Mouse (Mus musculus) heart, embryonic 10.5 days (tissue): ENCODE measurements around the gene Adh5. TPM values are rescaled to one million over a fixed set of nuclear protein-coding genes. Genes with fewer than 3 reads are reported as not detected.
"Not testable (repeated sequence)": the region's sequence is repeated elsewhere in the genome, so short reads cannot be mapped to it uniquely, and the experiment has no call there.

Experiments used
- DNase-seq: peaks from one replicate; pipeline ENCODE4 v3.0.0-alpha.2; 2017; ENCODE audit warnings: low spot score
- H3K27ac ChIP-seq: fragments of 300-500 bp; sonication (generic); 2 replicates; pipeline ENCODE4 v1.5.1; 2016; ENCODE audit warnings: mild to moderate bottlenecking
- H3K27me3 ChIP-seq: fragments of 300-500 bp; sonication (generic); 2 replicates; pipeline ENCODE4 v1.6.1; 2016; ENCODE audit warnings: mild to moderate bottlenecking; ENCODE audit not compliant: poor library complexity, insufficient read depth, severe bottlenecking
- H3K36me3 ChIP-seq: fragments of 300-500 bp; sonication (generic); 2 replicates; pipeline ENCODE4 v1.6.1; 2016; ENCODE audit warnings: mild to moderate bottlenecking, moderate library complexity
- H3K4me1 ChIP-seq: fragments of 300-500 bp; sonication (generic); 2 replicates; pipeline ENCODE4 v1.6.1; 2016; ENCODE audit warnings: mild to moderate bottlenecking
- H3K4me3 ChIP-seq: fragments of 300-500 bp; sonication (generic); 2 replicates; pipeline ENCODE4 v1.5.1; 2016; ENCODE audit warnings: mild to moderate bottlenecking, moderate library complexity
- H3K9me3 ChIP-seq: fragments of 300-500 bp; sonication (generic); 2 replicates; pipeline ENCODE4 v1.6.1; 2016; ENCODE audit warnings: mild to moderate bottlenecking, moderate library complexity
- WGBS: fragments of 180-500 bp; shearing (Covaris S2); methylation state at CpG from one replicate; pipeline ENCODE4 v1.1.7; 2016; 5-methylcytosine and 5-hydroxymethylcytosine counted together
- polyA plus RNA-seq: library from polyadenylated mRNA; unstranded; fragments of >200 nt; fragmentation: Nextera tagmentation; extraction: Ambion mirVana; gene quantifications from 2 replicates; pipeline ENCODE4 v1.2.1, GENCODE M21; 2016

Adh5 gene
- polyA plus RNA-seq, 1 experiment from 2014 or later: 216 TPM

- no peaks in the 10 kb centered on the region for H3K27me3 ChIP-seq
- H3K4me1 ChIP-seq: no peaks in the 10 kb centered on the region
- H3K4me3 ChIP-seq: no peak overlapping the region
- no peak overlapping the region for H3K27ac ChIP-seq
- H3K36me3 ChIP-seq: peaks cover 87% of the 10 kb centered on the region
- DNase-seq: no peak
- WGBS: 78% methylated on average over 16 of the region's 16 CpGs
- no peaks in the 10 kb centered on the region for H3K9me3 ChIP-seq
These were observed 21.8 kb downstream of the Adh5 start for GRCm38 (mm10) chr3:138464573-138465147.

- H3K9me3 ChIP-seq, H3K27ac ChIP-seq, H3K27me3 ChIP-seq, H3K4me1 ChIP-seq, DNase-seq, H3K4me3 ChIP-seq: not testable (repeated sequence)
- WGBS: 86% methylated on average over 1 of the region's 1 CpGs
- peaks cover 85% of the 10 kb centered on the region for H3K36me3 ChIP-seq
These were observed 23.8 kb downstream of the Adh5 start for GRCm38 (mm10) chr3:138466656-138467055.

DNA sequence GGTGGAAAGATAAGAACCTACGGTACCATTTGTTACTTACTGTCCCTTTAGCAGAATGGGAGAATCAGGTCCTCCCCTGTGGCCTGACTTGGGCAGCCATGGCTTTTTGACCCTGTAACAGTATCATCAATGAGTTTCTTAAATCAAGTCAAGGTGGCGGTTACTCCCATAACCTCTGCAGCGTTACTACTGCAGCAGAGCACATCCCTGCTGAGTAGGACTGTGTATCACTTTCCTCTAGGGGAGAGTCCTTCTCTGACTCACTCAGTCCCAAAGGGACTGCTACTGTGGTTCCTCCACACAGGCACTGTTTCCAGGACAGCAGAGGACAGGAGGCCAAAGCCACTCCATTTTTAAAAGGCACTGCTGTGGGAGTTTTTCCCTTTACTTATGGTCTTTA, 28.2 kb downstream of the Adh5 start:
- no peaks in the 10 kb centered on the region for H3K9me3 ChIP-seq
- no peak overlapping the region for H3K4me3 ChIP-seq
- no peaks in the 10 kb centered on the region for H3K27me3 ChIP-seq
- no peak for DNase-seq
- 81% methylated on average over 3 of the region's 3 CpGs for WGBS
- peaks cover 71% of the 10 kb centered on the region for H3K36me3 ChIP-seq
- H3K4me1 ChIP-seq: no peaks in the 10 kb centered on the region
- no peak overlapping the region for H3K27ac ChIP-seq

GRCm38 (mm10) chr3:138479489-138479888, 36.6 kb downstream of the Adh5 start:
- peaks cover 44% of the 10 kb centered on the region for H3K36me3 ChIP-seq
- H3K27ac ChIP-seq: no peak overlapping the region
- H3K9me3 ChIP-seq: no peaks in the 10 kb centered on the region
- no peak for DNase-seq
- H3K4me3 ChIP-seq: no peak overlapping the region
- H3K27me3 ChIP-seq: no peaks in the 10 kb centered on the region
- WGBS: 88% methylated on average over 8 of the region's 8 CpGs
- H3K4me1 ChIP-seq: no peaks in the 10 kb centered on the region; the same call in 1 of the 2 replicates

DNA sequence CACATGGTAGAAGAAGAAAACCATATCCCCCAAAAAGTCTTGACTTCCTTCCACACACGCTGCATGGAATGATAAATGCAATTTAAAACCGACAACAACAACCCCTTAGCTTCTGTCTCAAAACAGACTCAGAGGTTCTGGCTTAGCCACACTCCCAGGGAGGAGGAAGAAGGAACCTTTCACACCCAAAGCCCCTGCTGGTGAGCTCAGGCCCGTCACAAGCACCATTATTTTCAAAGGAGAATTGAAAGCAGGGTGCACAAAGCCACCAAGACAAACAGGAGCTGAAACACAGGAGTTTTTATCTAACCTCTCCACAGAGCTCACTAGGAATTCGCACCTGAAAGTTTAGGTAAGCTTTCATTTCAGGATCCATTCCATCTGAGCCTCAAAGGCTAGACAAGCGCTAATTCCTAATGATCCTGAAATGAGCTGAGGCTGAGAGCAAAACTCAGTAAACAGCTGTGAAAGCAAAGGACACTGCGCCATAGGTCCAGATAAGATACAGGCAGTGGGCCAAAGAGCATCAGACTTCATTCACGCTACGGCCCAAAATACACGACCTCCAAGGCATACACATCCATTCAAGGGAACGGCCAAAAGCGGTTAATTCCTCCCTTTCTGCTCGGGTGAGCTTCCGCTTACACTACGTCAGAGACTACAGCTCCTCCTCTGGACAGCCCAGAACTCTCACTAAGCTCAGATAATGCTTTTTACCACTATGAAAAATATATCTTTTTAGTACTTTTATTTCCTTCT, 38.8 kb downstream of the Adh5 start:
- H3K4me1 ChIP-seq: no peaks in the 10 kb centered on the region; the same call in 1 of the 2 replicates
- H3K27ac ChIP-seq: no peak overlapping the region
- no peak overlapping the region for H3K4me3 ChIP-seq
- H3K36me3 ChIP-seq: peaks cover 55% of the 10 kb centered on the region
- no peaks in the 10 kb centered on the region for H3K27me3 ChIP-seq
- WGBS: 59% methylated on average over 14 of the region's 14 CpGs
- no peaks in the 10 kb centered on the region for H3K9me3 ChIP-seq
- no peak for DNase-seq

DNA sequence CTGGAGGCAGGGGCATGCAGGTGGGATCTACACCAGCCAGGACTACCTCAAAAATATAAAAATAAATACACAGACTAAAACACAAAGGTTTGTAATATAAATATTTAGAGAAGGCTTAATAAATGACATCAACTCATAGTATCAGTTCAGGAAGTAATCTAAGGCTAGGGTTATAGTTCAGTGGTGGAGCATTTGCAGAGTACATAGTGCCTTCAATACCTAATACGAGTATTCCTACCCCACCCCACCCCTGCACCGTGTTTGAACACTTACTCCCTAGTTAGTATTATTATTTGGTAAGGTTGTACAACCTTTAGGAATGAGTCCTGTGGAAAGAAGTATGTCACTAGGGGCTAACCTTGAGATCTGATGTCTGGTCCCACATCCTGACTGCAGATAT, 40.3 kb downstream of the Adh5 start:
- no peak for DNase-seq
- H3K27me3 ChIP-seq: no peaks in the 10 kb centered on the region
- H3K4me3 ChIP-seq: no peak overlapping the region
- WGBS: 92% methylated on average over 2 of the region's 2 CpGs
- H3K4me1 ChIP-seq: peaks cover 12% of the 10 kb centered on the region; the same call in 1 of the 2 replicates
- peaks cover 54% of the 10 kb centered on the region for H3K36me3 ChIP-seq
- no peak overlapping the region for H3K27ac ChIP-seq
- no peaks in the 10 kb centered on the region for H3K9me3 ChIP-seq

- Histone ChIP-seq H3K4me3 (peak overlapping the region; percentile 96), H3K9me3 (no peaks in the 10 kb centered on the region), H3K27me3 (no peaks in the 10 kb centered on the region), H3K4me1 (peaks cover 17% of the 10 kb centered on the region; the same call in 1 of the 2 replicates), H3K27ac (peak overlapping the region; percentile 93), H3K36me3 (peaks cover 23% of the 10 kb centered on the region)
- under 1% methylated on average over 59 of the region's 61 CpGs for WGBS
- no peak for DNase-seq
These were observed 45.9 kb downstream of the Adh5 start for GRCm38 (mm10) chr3:138488584-138489326.

DNA sequence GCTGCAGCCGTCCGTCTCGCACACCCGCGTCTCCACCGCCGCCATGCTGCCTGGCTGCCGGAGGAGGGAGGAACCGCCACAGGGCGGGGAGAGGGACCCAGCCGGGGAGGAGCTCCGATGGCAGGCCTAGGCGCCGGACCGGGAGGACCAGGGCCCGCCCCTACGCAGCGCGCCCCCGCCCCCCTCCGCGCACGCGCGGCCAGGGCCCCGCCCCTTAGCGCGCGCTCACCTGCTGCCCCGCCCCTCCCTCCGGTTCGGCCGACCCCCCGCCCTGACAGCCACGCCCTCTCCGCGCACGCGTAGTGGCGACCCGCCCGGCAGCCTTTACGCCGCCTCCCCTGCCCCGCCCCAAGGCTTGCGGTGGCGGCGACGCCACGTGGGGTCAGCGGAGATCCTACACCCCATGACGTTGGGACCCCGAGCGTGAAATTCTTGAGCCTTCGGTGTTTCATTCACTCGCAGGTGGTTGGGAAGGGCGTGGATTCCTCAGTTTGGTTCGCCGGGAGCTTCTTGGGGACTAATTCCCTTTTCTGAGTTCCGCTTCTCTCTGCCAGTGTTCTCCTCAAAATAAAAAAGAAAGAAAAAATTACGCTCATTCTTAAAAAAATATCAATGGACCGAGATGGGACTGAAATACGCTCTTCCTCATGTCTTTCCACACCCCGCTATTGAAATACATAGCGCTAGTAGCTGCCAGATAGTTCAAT, 46.6 kb downstream of the Adh5 start, which contains the start of gene Metap1:
Gene Metap1 (minus strand): TSS at position 189 of the 707 bp plus-strand sequence.
- WGBS: under 1% methylated on average over 65 of the region's 65 CpGs
- Histone ChIP-seq H3K36me3 (peaks cover 17% of the 10 kb centered on the region), H3K4me1 (peaks cover 17% of the 10 kb centered on the region; the same call in 1 of the 2 replicates), H3K9me3 (no peaks in the 10 kb centered on the region), H3K4me3 (peak within 1 kb of the TSS; percentile 96), H3K27me3 (no peaks in the 10 kb centered on the region), H3K27ac (peak within 1 kb of the TSS; percentile 93)
- DNase-seq: peak; percentile 98

GRCm38 (mm10) chr3:138490034-138490337, 47.1 kb downstream of the Adh5 start:
- Histone ChIP-seq H3K4me1 (peaks cover 17% of the 10 kb centered on the region; the same call in 1 of the 2 replicates), H3K27me3 (no peaks in the 10 kb centered on the region), H3K27ac (peak overlapping the region; percentile 93), H3K9me3 (no peaks in the 10 kb centered on the region), H3K36me3 (peaks cover 12% of the 10 kb centered on the region), H3K4me3 (peak overlapping the region; percentile 96)
- WGBS: 24% methylated on average over 6 of the region's 6 CpGs
- no peak for DNase-seq

DNA sequence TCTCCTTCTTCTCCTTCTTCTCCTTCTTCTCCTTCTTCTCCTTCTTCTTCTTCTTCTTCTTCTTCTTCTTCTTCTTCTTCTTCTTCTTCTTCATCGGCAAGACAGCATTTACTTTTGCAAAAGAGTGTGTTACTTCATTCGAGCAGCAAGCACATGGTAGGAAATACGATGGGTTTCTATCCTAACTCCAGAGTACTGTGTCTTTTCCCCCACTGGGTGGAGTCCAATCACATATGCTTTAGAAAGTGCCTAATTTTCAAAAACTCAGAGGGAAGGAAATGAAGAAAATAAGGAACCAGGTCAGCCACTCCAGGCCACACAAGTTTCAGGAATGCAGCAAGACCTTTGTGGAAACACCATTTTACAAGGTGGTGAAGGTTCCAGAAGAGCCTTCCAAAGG, 50.8 kb downstream of the Adh5 start:
- H3K4me3 ChIP-seq: no peak overlapping the region
- WGBS: 83% methylated on average over 3 of the region's 3 CpGs

GRCm38 (mm10) chr3:138494565-138494964, 51.7 kb downstream of the Adh5 start:
- Histone ChIP-seq H3K4me1 (no peaks in the 10 kb centered on the region), H3K27ac (no peak overlapping the region), H3K4me3 (no peak overlapping the region), H3K9me3 (no peaks in the 10 kb centered on the region), H3K36me3 (no peaks in the 10 kb centered on the region), H3K27me3 (0 out of 2 replicates have a peak, but pooled peaks cover 3% of the 10 kb centered on the region)
- 56% methylated on average over 1 of the region's 1 CpGs for WGBS
- DNase-seq: no peak

More for the DNA sequence above, 50.8 kb downstream of the Adh5 start:
- H3K4me1 ChIP-seq: 0 out of 2 replicates have a peak, but pooled peaks cover 3% of the 10 kb centered on the region
- no peaks in the 10 kb centered on the region for H3K36me3 ChIP-seq
- H3K27ac ChIP-seq: no peak overlapping the region
- H3K9me3 ChIP-seq: no peaks in the 10 kb centered on the region
- no peak for DNase-seq
- no peaks in the 10 kb centered on the region for H3K27me3 ChIP-seq
